Mouse (Mus musculus) olfactory bulb, adult 2 months (tissue): ENCODE measurements at regions not wholly inside any gene's neighbourhood (a gene's known extent, or its start where the extent isn't known, plus 50 kb on each side); places are given as distances from the start of the nearest gene placed in this dataset.

ENCODE experiments used
- CTCF ChIP-seq: fragments of 200-500 bp; IDR thresholded peaks from 2 replicates; pipeline ENCODE4 v1.5.1; 2012; ENCODE audit warnings: low read depth, mild to moderate bottlenecking, low read length, moderate library complexity; ENCODE audit not compliant: insufficient read depth
- POLR2A ChIP-seq: fragments of 200-500 bp; IDR thresholded peaks from 2 replicates; pipeline ENCODE4 v1.6.1; 2012; ENCODE audit warnings: mild to moderate bottlenecking, low read depth, low read length, moderate library complexity; ENCODE audit not compliant: insufficient read depth

- TF ChIP-seq CTCF (no peak), POLR2A (no peak)
Observed at GRCm38 (mm10) chr14:47921811-47922277, 198.8 kb upstream of the Peli2 start.
